Mouse (Mus musculus) forebrain, embryonic 15.5 days (tissue): ENCODE results near the gene Rrp12. TPM values are rescaled to one million over a fixed set of nuclear protein-coding genes. Genes with fewer than 3 reads are reported as not detected.

ENCODE experiments used
- ATAC-seq: fragments of 200-750 bp; cut with Nextera tagmentation; replicated peaks from 2 replicates; pipeline ENCODE4 v1.8.0; 2017; ENCODE audit warnings: mild to moderate bottlenecking, moderate TSS enrichment, moderate library complexity
- H3K27ac ChIP-seq: fragments of 300-500 bp; sonication (generic); replicated peaks from 2 replicates; pipeline ENCODE4 v1.5.1; 2015; ENCODE audit warnings: mild to moderate bottlenecking, inconsistent platforms
- H3K27me3 ChIP-seq: fragments of 300-500 bp; sonication (generic); 2 replicates; pipeline ENCODE4 v1.6.1; 2015; ENCODE audit warnings: inconsistent platforms
- H3K36me3 ChIP-seq: fragments of 300-500 bp; sonication (generic); 2 replicates; pipeline ENCODE4 v1.6.1; 2015; ENCODE audit warnings: mild to moderate bottlenecking, inconsistent platforms
- H3K4me1 ChIP-seq: fragments of 300-500 bp; sonication (generic); 2 replicates; pipeline ENCODE4 v1.6.1; 2015; ENCODE audit warnings: inconsistent platforms
- H3K4me2 ChIP-seq: fragments of 300-500 bp; sonication (generic); replicated peaks from 2 replicates; pipeline ENCODE4 v1.6.1; 2015; ENCODE audit warnings: mild to moderate bottlenecking, inconsistent platforms
- H3K4me3 ChIP-seq: fragments of 300-500 bp; sonication (generic); 2 replicates; pipeline ENCODE4 v1.5.1; 2015; ENCODE audit warnings: mild to moderate bottlenecking, inconsistent platforms
- H3K9ac ChIP-seq: fragments of 300-500 bp; sonication (generic); replicated peaks from 2 replicates; pipeline ENCODE4 v1.6.1; 2015; ENCODE audit warnings: mild to moderate bottlenecking, inconsistent platforms
- H3K9me3 ChIP-seq: fragments of 300-500 bp; sonication (generic); 2 replicates; pipeline ENCODE4 v1.6.1; 2016; ENCODE audit warnings: inconsistent platforms
- WGBS: fragments of 180-500 bp; shearing (Covaris S2); methylation state at CpG from one replicate; pipeline ENCODE4 v1.1.7; 2015; ENCODE audit warnings: mixed read lengths; 5-methylcytosine and 5-hydroxymethylcytosine counted together
- polyA plus RNA-seq: library from polyadenylated mRNA; unstranded; fragments of >200 nt; fragmentation: Nextera tagmentation; extraction: Ambion mirVana; gene quantifications from 2 replicates; pipeline ENCODE4 v1.2.1, GENCODE M21; 2015

Rrp12 gene
- polyA plus RNA-seq, 1 experiment from 2014 or later: 17.3 TPM

DNA sequence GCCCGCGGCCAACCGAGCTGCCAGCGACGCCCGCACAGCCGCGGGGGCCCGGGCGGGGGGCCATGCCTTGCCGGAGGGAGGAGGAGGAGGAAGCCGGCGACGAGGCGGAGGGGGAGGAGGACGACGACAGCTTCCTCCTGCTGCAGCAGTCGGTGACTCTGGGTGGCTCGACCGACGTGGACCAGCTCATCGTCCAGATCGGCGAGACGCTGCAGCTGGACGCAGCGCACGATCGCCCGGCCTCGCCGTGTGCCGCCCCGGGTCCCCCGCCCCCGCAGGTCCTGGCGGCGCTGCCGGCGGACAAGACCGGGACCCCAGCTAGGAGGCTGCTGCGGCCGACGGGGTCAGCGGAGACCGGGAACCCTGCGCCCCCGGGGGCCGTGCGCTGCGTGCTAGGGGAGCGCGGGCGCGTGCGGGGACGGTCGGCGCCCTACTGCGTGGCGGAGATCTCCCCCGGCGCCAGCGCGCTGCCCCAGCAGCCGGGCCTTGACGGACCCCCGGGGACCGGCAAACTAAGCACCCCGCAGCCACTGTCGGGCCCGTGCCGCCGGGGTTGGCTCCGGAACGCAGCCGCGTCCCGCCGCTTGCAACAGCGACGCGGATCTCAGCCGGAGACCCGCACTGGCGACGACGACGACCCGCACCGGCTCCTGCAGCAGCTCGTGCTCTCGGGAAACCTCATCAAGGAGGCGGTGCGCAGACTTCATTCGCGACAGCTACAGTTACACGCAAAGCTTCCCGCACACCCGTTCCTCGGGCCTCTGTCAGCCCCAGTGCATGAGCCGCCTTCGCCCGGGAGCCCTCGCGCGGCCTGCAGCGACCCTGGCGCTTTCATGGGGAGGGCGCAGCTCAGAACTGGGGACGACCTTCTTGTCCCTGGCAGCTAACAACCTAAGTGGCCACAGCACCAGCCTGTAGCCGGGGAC, 65.6 kb downstream of the Rrp12 start:
- ATAC-seq: peak; percentile 69
- WGBS: under 1% methylated on average over 99 of the region's 112 CpGs
- peak overlapping the region; percentile 84 for H3K4me2 ChIP-seq
- H3K9me3 ChIP-seq: no peaks in the 10 kb centered on the region
- peak overlapping the region; percentile 72 for H3K4me3 ChIP-seq
- H3K27ac ChIP-seq: peak overlapping the region; percentile 98
- H3K4me1 ChIP-seq: peaks cover 33% of the 10 kb centered on the region
- H3K9ac ChIP-seq: peak overlapping the region; percentile 74
- H3K27me3 ChIP-seq: no peaks in the 10 kb centered on the region
- H3K36me3 ChIP-seq: no peaks in the 10 kb centered on the region

DNA sequence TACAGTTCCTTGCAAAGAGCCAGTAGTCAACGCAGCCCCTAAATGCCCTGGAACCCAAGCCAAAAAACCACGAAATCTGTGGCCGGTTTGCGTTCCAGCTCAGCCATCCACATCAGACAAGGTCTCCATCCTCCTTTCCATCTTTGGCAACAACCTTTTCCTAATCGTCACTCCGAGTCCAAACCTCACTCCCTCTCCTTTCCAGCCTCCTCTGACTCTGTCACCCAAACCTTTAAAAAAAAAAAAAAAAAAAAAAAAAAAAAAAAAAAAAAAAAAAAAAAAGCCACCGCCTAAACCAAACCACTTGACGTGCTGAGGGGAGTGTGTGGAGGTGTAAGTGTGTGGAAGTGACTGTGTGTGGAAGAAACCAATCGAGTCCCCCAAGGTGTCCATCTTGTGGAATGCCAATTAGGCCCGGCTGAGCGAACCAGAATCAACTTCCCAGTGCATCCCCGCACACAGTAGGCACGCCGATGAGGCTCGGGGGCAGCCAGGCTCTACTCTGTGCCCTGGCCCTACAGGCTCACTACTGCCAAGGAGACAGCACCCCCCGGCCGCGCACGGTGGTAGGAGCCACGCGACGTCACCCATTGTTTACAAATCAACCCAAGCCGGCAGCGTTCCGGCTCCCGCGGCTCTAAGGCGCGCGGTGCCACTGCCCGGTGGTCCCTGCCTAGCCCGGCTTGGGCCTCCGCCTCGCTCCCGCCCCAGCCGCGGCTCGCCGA, 66.4 kb downstream of the Rrp12 start, which contains the start of gene Frat1:
Frat1 (plus strand) TSS at position 590 of the 725 bp plus-strand sequence.
- WGBS: under 1% methylated on average over 39 of the region's 39 CpGs
- Histone ChIP-seq H3K4me2 (peak within 1 kb of the TSS; percentile 84), H3K4me1 (peaks cover 27% of the 10 kb centered on the region), H3K27ac (peak within 1 kb of the TSS; percentile 98), H3K27me3 (no peaks in the 10 kb centered on the region), H3K36me3 (no peaks in the 10 kb centered on the region), H3K4me3 (peak within 1 kb of the TSS; percentile 72), H3K9me3 (no peaks in the 10 kb centered on the region), H3K9ac (peak within 1 kb of the TSS; percentile 74)
- peak; percentile 95 for ATAC-seq

DNA sequence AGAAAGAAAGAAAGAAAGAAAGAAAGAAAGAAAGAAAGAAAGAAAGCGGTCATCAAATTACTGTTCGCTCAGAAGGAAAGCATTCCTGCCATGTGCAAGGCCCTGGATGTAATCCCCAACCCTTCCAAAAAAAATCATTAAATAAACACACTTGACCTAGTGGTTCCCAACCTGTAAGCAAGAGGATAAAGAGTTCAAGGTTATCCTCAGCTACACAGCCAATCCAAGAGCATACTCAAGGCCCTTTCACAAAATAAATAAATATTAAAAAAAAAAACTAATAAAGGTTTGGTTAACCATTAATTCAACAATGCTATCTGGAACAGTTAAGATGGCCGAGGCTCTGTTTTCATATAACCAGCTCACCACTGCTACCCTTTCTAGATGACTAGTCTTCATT, 67.0 kb downstream of the Rrp12 start:
- H3K27me3 ChIP-seq: no peaks in the 10 kb centered on the region
- WGBS: 67% methylated on average over 3 of the region's 3 CpGs
- peaks cover 27% of the 10 kb centered on the region for H3K4me1 ChIP-seq
- no peaks in the 10 kb centered on the region for H3K9me3 ChIP-seq
- no peak for ATAC-seq
- H3K36me3 ChIP-seq: no peaks in the 10 kb centered on the region
- peak overlapping the region; percentile 84 for H3K4me2 ChIP-seq
- peak overlapping the region; percentile 98 for H3K27ac ChIP-seq
- H3K4me3 ChIP-seq: peak overlapping the region; percentile 72
- H3K9ac ChIP-seq: peak overlapping the region; percentile 74

DNA sequence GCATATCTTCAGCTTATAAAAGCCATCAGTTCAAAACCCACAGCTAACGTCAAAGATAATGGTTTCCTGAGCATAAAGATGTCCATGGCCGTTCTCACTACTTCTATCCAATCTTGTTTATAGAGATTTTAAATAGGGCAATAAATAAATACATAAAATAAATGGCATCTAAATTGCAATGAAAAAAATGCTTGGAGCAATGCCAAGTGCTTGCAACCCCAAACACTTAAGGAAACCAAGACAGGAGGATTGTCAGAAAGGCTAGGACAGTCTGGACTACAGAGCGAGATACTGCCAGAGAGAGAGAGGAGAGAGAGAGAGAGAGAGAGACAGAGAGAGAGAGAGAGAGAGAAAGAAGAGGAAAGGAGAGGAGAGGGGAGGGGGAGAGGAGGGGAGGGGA, 69.4 kb downstream of the Rrp12 start:
- WGBS: 64% methylated on average over 3 of the region's 3 CpGs
- H3K27ac ChIP-seq: no peak overlapping the region
- no peak overlapping the region for H3K4me3 ChIP-seq
- no peaks in the 10 kb centered on the region for H3K36me3 ChIP-seq
- no peaks in the 10 kb centered on the region for H3K27me3 ChIP-seq
- no peaks in the 10 kb centered on the region for H3K9me3 ChIP-seq
- no peak overlapping the region for H3K9ac ChIP-seq
- no peak overlapping the region for H3K4me2 ChIP-seq
- no peak for ATAC-seq
- H3K4me1 ChIP-seq: peaks cover 4% of the 10 kb centered on the region

DNA sequence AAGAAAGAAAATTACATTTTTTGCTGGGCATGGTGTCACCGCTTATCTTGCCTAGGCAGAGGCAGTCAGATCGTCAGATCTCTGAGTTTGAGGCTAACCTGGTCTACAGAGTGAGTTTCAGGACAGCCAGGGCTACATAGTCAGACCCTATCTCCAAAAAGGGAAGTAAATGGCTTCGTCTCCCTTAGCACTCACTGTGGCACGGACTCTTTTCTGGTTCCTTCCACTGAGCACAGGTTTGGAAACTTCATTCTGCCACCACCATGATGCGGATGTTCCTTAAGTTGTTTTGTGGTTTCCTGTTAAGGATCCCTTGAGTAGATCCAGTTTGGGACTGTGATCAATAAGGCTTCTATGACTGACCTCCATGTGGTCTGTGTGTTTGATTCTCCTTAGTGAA, 71.0 kb downstream of the Rrp12 start:
- Histone ChIP-seq H3K4me2 (no peak overlapping the region), H3K9me3 (no peaks in the 10 kb centered on the region), H3K27me3 (no peaks in the 10 kb centered on the region), H3K27ac (no peak overlapping the region), H3K4me1 (no peaks in the 10 kb centered on the region; the same call in 1 of the 2 replicates), H3K4me3 (no peak overlapping the region), H3K36me3 (no peaks in the 10 kb centered on the region), H3K9ac (no peak overlapping the region)
- no peak for ATAC-seq
- 88% methylated on average over 5 of the region's 5 CpGs for WGBS

DNA sequence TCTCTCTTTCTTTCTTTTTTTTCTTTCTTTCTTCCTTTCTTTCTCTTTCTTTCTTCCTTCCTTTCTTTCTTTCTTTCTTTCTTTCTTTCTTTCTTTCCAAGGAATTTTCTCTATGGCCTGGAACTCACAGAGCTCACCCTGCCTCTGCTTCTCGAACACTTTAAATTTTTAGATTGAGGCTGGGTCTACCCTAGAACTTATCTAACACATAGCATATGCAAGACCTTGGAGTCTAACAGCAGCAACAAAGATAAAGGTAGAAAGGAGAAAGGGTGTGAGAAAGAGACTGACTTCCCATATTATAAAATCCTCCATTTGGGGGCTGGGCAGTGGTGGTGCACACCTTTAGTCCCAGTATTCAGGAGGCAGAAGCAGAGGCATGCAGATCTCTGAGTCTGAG, 73.4 kb downstream of the Rrp12 start:
- Histone ChIP-seq H3K4me2 (no peak overlapping the region), H3K9ac (no peak overlapping the region), H3K4me1 (no peaks in the 10 kb centered on the region), H3K4me3 (no peak overlapping the region), H3K27me3 (no peaks in the 10 kb centered on the region), H3K9me3 (no peaks in the 10 kb centered on the region), H3K36me3 (no peaks in the 10 kb centered on the region), H3K27ac (no peak overlapping the region)
- ATAC-seq: no peak
- WGBS: 84% methylated on average over 1 of the region's 1 CpGs

DNA sequence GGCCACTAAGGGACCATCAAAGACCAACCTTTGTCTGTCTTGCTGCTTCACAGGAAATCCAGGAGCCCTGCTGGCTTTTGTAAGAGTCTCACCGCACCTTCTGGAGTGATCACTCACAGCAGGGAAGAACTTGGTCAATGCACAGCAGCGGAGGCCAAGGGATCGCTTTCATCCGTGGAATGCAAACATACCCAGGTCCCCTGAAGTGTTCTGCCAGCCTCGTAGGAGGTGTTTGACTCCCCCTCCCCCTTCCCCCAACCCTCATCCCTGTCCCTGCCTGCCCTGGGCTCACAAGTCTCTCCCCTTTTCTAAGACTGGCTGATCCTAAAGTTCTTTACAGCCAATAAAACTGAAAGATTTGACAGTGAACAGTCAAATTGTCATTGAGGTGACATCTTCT, 74.5 kb downstream of the Rrp12 start:
- H3K4me1 ChIP-seq: no peaks in the 10 kb centered on the region
- no peak overlapping the region for H3K4me3 ChIP-seq
- no peaks in the 10 kb centered on the region for H3K36me3 ChIP-seq
- H3K9me3 ChIP-seq: no peaks in the 10 kb centered on the region
- no peak for ATAC-seq
- no peak overlapping the region for H3K9ac ChIP-seq
- no peaks in the 10 kb centered on the region for H3K27me3 ChIP-seq
- no peak overlapping the region for H3K4me2 ChIP-seq
- no peak overlapping the region for H3K27ac ChIP-seq
- WGBS: 10% methylated on average over 5 of the region's 5 CpGs

DNA sequence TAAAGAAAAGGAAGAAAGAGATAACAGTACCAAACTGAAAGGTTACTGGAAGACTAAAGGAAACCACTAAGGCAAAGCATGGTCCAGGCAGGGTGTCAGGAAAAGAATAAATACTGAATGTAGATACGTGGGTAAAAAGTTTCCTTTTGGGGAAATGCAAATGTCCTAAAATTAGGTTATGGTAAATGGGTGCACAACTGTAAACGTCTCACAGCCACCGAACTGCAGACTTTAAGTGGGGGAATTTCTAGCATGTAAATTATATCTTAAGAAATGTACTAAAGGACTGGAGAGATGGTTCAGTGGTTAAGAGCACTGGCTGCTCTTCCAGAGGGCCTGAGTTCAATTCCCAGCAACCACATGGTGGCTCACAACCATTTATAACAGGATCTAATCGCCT, 77.2 kb downstream of the Rrp12 start:
- H3K4me3 ChIP-seq: no peak overlapping the region
- no peak overlapping the region for H3K27ac ChIP-seq
- no peaks in the 10 kb centered on the region for H3K4me1 ChIP-seq
- no peak overlapping the region for H3K9ac ChIP-seq
- H3K9me3 ChIP-seq: no peaks in the 10 kb centered on the region
- no peaks in the 10 kb centered on the region for H3K27me3 ChIP-seq
- no peak for ATAC-seq
- H3K4me2 ChIP-seq: no peak overlapping the region
- no peaks in the 10 kb centered on the region for H3K36me3 ChIP-seq
- WGBS: 86% methylated on average over 4 of the region's 4 CpGs

DNA sequence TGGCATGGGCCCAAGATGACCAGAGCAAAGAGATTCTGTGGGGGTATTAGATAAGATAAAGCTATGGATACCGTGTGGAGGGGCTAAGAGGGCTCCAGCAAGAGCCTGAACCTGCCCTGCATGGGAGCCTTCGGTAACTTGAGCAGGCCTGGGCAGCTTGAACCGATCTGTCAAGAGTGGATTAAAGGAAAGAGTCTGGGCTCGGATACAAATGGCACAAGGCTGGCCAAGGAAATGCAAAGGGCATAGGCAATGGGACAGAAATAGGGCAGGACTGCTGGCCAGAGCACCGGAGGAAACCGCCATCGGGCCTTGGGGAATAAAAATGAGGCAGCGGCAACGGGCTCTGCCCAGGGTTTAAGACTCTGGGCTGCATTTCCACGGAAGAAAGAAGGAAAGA, 78.6 kb downstream of the Rrp12 start:
- no peak for ATAC-seq
- WGBS: 58% methylated on average over 10 of the region's 10 CpGs

DNA sequence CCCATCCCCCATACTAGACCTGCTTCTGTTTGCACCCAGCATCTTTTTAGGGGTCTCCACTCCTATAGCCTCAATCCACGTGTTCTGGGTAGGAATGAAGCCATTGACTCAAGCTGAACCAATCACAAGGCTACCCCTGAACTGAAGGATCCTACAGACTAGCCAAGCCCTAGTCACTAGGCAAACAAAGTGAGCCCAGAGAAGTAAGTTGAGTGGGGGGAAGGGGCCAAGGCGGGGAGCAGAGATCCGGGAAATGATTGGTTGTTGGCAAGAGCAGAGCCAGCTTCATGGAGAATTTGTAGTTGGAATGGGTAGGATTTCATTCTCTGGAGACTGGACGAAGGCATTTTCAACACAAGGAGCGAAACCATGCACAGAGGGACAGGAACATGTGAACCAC, 79.1 kb downstream of the Rrp12 start:
- no peak overlapping the region for H3K4me2 ChIP-seq
- no peak overlapping the region for H3K4me3 ChIP-seq
- H3K4me1 ChIP-seq: no peaks in the 10 kb centered on the region
- no peak overlapping the region for H3K9ac ChIP-seq
- no peaks in the 10 kb centered on the region for H3K9me3 ChIP-seq
- H3K27ac ChIP-seq: no peak overlapping the region
- H3K36me3 ChIP-seq: no peaks in the 10 kb centered on the region
- no peak for ATAC-seq
- no peaks in the 10 kb centered on the region for H3K27me3 ChIP-seq
- 69% methylated on average over 5 of the region's 5 CpGs for WGBS

More for the DNA sequence above, 78.6 kb downstream of the Rrp12 start:
- H3K4me3 ChIP-seq: no peak overlapping the region
- no peaks in the 10 kb centered on the region for H3K4me1 ChIP-seq
- H3K4me2 ChIP-seq: no peak overlapping the region
- no peaks in the 10 kb centered on the region for H3K27me3 ChIP-seq
- no peaks in the 10 kb centered on the region for H3K36me3 ChIP-seq
- H3K9me3 ChIP-seq: no peaks in the 10 kb centered on the region
- H3K9ac ChIP-seq: no peak overlapping the region
- H3K27ac ChIP-seq: no peak overlapping the region

DNA sequence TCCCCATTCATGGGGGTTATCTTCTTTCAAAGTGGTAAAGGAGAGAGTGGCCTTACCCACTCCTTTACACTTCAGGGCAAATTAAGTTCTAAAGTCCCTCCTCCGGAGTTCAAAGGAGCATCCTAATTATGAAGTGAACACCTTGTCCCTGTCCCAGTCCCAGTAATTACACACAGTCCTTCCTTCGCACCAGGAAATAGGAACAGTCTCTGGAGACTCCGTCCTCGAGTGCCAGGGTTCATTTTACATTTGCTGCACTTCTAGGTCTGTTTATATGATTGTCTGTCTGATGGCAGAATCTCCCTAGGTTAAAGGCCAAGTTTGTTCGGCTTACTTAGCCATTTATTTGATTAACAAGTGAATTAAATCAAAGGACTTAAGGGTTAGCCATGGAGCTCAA, 79.6 kb downstream of the Rrp12 start:
- Histone ChIP-seq H3K9me3 (no peaks in the 10 kb centered on the region), H3K4me3 (no peak overlapping the region), H3K4me2 (no peak overlapping the region), H3K36me3 (no peaks in the 10 kb centered on the region), H3K4me1 (no peaks in the 10 kb centered on the region), H3K9ac (no peak overlapping the region), H3K27ac (no peak overlapping the region), H3K27me3 (no peaks in the 10 kb centered on the region)
- no peak for ATAC-seq
- WGBS: 80% methylated on average over 5 of the region's 5 CpGs

DNA sequence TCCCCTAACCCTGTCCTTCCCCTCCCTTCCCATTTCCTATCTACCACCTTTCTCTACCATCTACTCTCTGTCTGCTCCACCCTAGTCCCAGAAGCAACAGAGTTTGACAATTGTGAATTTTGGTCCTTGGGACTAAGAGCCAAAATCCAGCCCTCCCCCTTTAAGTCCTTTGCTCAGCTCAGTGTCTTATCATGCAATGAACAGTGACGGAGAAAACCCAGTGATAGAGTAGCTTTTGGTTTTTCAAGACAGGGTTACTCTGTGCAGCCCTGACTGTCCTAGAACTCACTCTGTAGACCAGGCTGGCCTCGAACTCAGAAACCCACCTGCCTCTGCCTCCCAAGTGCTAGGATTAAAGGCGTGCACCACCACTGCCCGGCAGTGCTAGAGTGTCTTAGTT, 82.6 kb downstream of the Rrp12 start:
- H3K36me3 ChIP-seq: no peaks in the 10 kb centered on the region
- H3K4me3 ChIP-seq: no peak overlapping the region
- H3K9me3 ChIP-seq: no peaks in the 10 kb centered on the region
- no peak overlapping the region for H3K4me2 ChIP-seq
- H3K9ac ChIP-seq: no peak overlapping the region
- no peaks in the 10 kb centered on the region for H3K4me1 ChIP-seq
- no peak for ATAC-seq
- WGBS: 91% methylated on average over 4 of the region's 4 CpGs
- no peak overlapping the region for H3K27ac ChIP-seq
- H3K27me3 ChIP-seq: no peaks in the 10 kb centered on the region
